Mouse (Mus musculus): ENCODE measurements around the gene Fgfr2. TPM values are rescaled to one million over a fixed set of nuclear protein-coding genes. Genes with fewer than 3 reads are reported as not detected.

Fgfr2 gene
- polyA plus RNA-seq, 1 experiment from 2014 or later: 104 TPM

DNA sequence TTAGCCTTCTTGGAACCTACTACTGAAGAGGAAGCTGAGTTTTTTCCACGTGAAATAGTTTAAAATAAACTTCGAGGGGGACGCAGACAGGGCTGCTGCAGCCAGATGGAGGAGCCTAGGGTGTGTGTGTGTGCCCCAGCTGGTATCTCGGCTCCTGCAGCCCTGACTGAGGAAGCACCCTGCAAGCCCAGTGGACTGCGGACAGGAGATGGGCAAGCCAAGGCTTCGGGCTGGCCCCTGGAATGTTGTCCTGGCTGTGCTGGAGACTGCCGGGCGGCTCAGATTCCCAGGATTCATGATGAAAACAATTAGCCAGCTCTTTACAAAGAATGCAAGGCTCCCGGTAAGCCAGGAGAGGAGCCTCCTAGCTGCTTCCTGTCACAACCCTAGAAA is 465.1 kb downstream of the Fgfr2 start:
- 10% methylated on average over 9 of the region's 9 CpGs for WGBS
- ATAC-seq (ENCODE audit: insufficient read depth, low FRiP score, low read depth): no peak
- Histone ChIP-seq H3K27me3 (replicated peaks) (no peaks in the 10 kb centered on the region), H3K4me2 (0 out of 2 replicates have a peak overlapping the region, but pooled peaks have one; percentile 19), H3K9me3 (no peaks in the 10 kb centered on the region), H3K4me3 (replicated peaks) (no peak overlapping the region), H3K4me1 (peaks cover 43% of the 10 kb centered on the region), H3K36me3 (no peaks in the 10 kb centered on the region), H3K27ac (peak overlapping the region; percentile 66), H3K9ac (no peak overlapping the region)

DNA sequence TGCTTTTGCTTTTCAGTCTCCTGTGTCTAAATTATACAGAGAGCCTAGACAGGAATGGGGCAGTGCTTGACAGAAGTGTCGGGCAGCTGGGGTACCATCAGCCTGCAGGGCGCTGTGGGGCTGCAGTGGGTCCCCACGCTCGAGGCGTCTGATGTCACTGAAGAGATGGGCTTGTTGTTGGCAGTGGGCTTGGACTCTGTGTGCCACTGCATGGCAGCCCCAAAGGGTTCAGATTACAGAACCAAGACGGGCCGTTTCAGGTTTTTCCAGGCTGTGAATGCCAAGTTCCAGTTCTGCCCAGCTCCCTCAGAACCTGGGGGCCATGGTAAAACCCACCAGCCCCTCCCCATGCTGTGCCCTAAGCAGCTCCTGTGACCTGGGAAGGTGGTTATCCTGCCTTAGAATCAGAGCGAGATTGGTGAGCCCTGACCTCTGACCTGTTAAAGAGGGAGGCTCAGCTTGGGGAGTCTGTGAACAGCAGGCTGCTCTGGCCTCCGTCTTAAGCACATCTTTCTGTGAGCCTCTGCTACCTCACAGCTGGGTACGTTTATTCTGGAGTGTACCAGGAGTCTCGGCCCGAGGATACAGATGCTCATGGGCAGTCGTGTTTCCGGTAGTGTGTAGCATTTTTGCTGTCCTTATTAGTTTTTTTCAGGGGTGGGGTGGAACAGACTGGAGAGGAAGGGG is 465.6 kb downstream of the Fgfr2 start:
- no peaks in the 10 kb centered on the region for H3K27me3 ChIP-seq (replicated peaks)
- H3K4me3 ChIP-seq (replicated peaks): no peak overlapping the region
- peak overlapping the region; percentile 2; the same call in 1 of the 2 replicates for H3K27ac ChIP-seq
- peaks cover 43% of the 10 kb centered on the region for H3K4me1 ChIP-seq
- no peak overlapping the region for H3K4me2 ChIP-seq
- H3K9ac ChIP-seq: no peak overlapping the region
- ATAC-seq (ENCODE audit: insufficient read depth, low FRiP score, low read depth): no peak
- H3K36me3 ChIP-seq: no peaks in the 10 kb centered on the region
- 46% methylated on average over 14 of the region's 14 CpGs for WGBS
- no peaks in the 10 kb centered on the region for H3K9me3 ChIP-seq

DNA sequence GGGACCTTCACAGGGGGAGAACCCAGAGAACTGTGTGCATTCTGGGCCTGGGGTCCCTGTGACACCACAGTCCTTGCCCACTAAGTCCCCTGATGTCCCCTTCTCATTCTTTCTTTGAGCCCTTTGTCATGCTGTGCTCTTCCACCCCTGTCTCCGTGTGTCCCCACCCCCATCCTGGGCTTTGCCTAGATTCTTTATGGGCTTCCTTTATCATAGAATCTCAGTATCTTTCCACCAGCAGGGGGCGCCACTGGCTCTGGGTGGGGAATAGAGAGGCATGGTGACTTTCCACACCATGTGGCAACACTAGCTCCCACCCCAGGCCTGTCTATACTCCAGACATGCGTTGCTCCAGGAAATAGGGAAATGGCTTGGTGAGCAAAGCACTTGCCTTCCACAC is 466.6 kb downstream of the Fgfr2 start:
- Histone ChIP-seq H3K4me2 (no peak overlapping the region), H3K27ac (peak overlapping the region; percentile 63), H3K9ac (no peak overlapping the region)

DNA sequence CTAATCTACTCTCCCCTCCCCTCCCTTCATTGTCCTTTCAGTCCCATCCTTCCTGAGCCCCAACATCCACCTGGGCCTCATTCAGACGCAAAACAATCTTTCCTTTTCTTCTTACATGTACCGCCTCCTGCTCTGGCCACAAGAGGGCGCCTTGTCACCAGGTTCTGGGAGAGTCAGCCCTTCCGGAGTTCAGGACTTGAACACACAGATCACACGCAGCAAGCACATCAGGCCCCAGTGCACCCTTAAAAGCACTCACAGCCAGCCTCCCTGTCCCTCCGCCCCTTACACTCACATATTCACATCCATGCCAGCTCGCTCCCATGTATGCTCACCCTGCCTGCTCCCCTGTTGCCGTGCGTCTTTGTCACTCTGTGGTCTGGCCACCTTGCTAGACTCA is 467.1 kb downstream of the Fgfr2 start:
- WGBS: 21% methylated on average over 9 of the region's 9 CpGs
- H3K27me3 ChIP-seq (replicated peaks): no peaks in the 10 kb centered on the region
- H3K4me1 ChIP-seq: peaks cover 40% of the 10 kb centered on the region
- peak overlapping the region; percentile 63 for H3K27ac ChIP-seq
- ATAC-seq (ENCODE audit: insufficient read depth, low FRiP score, low read depth): peak; percentile 38; the same call in 1 of the 2 replicates
- 0 out of 2 replicates have a peak overlapping the region, but pooled peaks have one; percentile 23 for H3K4me2 ChIP-seq
- no peaks in the 10 kb centered on the region for H3K9me3 ChIP-seq
- no peak overlapping the region for H3K4me3 ChIP-seq (replicated peaks)
- no peaks in the 10 kb centered on the region for H3K36me3 ChIP-seq
- H3K9ac ChIP-seq: no peak overlapping the region

More for the DNA sequence above, 466.6 kb downstream of the Fgfr2 start:
- Histone ChIP-seq H3K27me3 (replicated peaks) (no peaks in the 10 kb centered on the region), H3K4me1 (peaks cover 43% of the 10 kb centered on the region), H3K9me3 (no peaks in the 10 kb centered on the region), H3K36me3 (no peaks in the 10 kb centered on the region), H3K4me3 (replicated peaks) (no peak overlapping the region)
- ATAC-seq (ENCODE audit: insufficient read depth, low FRiP score, low read depth): peak; percentile 19; the same call in 1 of the 2 replicates
- WGBS: 6% methylated on average over 3 of the region's 3 CpGs

DNA sequence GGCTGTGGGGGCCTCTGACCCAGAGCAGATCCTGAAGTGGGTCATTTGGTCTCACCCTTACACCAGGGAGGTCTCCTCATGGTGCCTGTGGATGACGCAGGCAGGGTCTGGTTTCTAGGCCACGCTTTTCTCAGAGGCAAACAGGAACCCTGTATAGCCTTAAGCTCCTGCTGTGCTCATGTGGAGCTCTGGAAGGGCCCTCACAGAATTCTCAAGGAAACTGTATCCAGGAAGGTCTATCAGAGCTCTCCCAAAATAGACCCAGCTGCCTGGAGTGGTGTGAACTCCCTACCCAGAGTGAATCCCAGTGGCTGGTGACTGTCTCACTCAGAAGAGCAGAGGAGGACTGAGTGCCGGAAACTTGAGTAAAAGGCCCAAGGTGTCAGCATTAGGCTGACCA is 468.7 kb downstream of the Fgfr2 start:
- H3K9ac ChIP-seq: no peak overlapping the region
- H3K4me3 ChIP-seq (replicated peaks): no peak overlapping the region
- 92% methylated on average over 3 of the region's 3 CpGs for whole genome bisulfite sequencing
- H3K4me2 ChIP-seq: no peak overlapping the region
- no peaks in the 10 kb centered on the region for H3K27me3 ChIP-seq (replicated peaks)
- H3K27ac ChIP-seq: no peak overlapping the region
- no peaks in the 10 kb centered on the region for H3K9me3 ChIP-seq
- ATAC-seq (ENCODE audit: insufficient read depth, low FRiP score, low read depth): no peak
- peaks cover 29% of the 10 kb centered on the region for H3K4me1 ChIP-seq
- H3K36me3 ChIP-seq: no peaks in the 10 kb centered on the region

DNA sequence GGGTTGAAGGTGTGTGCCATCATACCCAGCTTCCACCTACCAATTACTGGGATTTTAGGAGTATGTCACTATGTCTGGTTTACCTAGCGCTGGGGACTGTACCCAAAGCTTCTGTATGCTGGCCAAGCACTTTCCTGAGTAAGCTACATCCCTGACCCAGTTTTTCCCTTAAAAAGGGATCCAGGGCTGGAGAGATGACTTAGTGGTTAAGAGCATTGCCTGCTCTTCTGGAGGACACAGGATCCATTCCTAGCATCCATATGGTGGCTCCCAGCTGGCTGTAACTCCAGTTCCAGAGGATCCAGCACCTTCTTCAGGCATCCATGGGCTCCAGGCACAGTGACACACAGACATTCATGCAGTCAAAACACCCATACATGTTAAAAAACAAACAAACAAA is 476.6 kb downstream of the Fgfr2 start:
- no peaks in the 10 kb centered on the region for H3K4me1 ChIP-seq
- H3K27me3 ChIP-seq (replicated peaks): 0 out of 2 replicates have a peak, but pooled peaks cover 3% of the 10 kb centered on the region
- ATAC-seq (ENCODE audit: insufficient read depth, low FRiP score, low read depth): no peak
- no peak overlapping the region for H3K4me2 ChIP-seq
- no peak overlapping the region for H3K4me3 ChIP-seq (replicated peaks)
- H3K27ac ChIP-seq: no peak overlapping the region
- no peaks in the 10 kb centered on the region for H3K9me3 ChIP-seq
- H3K36me3 ChIP-seq: no peaks in the 10 kb centered on the region
- WGBS: 100% methylated on average over 1 of the region's 1 CpGs
- H3K9ac ChIP-seq: no peak overlapping the region

DNA sequence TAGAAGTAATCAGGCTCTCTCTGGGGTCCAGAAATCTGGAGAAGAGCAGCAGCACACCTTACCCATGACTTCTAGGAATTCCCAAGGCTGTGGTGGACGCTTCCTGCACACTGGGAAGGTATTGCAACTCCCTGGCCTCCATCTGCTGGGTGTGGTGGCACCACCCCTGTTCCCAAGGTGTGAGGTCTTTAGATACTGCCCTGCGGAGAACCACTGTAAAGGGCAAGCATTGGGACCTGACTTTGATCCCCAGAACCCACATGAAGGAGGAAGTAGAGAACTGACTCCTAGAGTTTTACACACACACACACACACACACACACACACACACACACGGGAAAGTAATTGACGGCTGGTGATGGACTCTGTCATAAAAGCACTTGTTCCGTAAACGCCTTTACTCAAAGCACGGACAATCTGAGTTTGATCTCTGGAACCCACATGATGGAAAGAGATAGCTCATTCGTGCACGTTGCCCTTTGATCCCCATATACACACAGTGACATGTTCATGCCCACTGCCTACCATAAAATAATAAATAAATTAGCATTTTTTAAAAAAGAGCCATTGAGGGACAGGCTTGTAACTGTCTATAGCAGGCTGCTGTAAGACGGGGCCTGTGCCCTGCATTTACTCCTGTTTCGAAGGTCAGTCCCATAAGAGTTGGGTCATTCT is 478.4 kb downstream of the Fgfr2 start:
- Histone ChIP-seq H3K27ac (no peak overlapping the region), H3K9ac (no peak overlapping the region), H3K27me3 (replicated peaks) (0 out of 2 replicates have a peak, but pooled peaks cover 3% of the 10 kb centered on the region), H3K4me3 (replicated peaks) (no peak overlapping the region), H3K4me1 (no peaks in the 10 kb centered on the region), H3K36me3 (no peaks in the 10 kb centered on the region), H3K9me3 (no peaks in the 10 kb centered on the region), H3K4me2 (no peak overlapping the region)
- peak; percentile 45; the same call in 1 of the 2 replicates for ATAC-seq (ENCODE audit: insufficient read depth, low FRiP score, low read depth)
- 72% methylated on average over 11 of the region's 11 CpGs for WGBS

DNA sequence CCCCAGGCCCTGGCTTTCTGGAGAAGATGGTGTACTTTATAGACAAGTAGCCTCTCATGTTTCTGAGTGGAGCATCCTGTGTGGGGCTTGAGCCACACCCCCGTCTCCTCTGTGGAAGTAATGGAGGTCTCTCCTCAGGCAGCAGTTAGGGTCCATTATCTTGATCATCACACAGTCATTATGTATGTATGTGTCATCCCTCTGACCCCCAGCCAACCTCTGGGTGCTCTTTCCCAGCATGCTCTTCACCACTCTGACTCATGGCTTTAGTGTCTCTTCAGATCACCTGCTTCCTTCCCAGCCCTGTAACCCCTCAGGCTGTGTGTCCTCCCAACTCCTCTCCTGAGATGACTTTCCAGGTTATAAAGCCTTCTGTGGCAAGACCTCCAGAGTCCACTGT is 481.5 kb downstream of the Fgfr2 start:
- WGBS: 76% methylated on average over 1 of the region's 1 CpGs
- ATAC-seq (ENCODE audit: insufficient read depth, low FRiP score, low read depth): no peak
- Histone ChIP-seq H3K9ac (no peak overlapping the region), H3K27me3 (replicated peaks) (0 out of 2 replicates have a peak, but pooled peaks cover 6% of the 10 kb centered on the region), H3K36me3 (no peaks in the 10 kb centered on the region), H3K4me1 (no peaks in the 10 kb centered on the region; the same call in 1 of the 2 replicates), H3K27ac (no peak overlapping the region), H3K9me3 (no peaks in the 10 kb centered on the region), H3K4me2 (no peak overlapping the region), H3K4me3 (replicated peaks) (no peak overlapping the region)

DNA sequence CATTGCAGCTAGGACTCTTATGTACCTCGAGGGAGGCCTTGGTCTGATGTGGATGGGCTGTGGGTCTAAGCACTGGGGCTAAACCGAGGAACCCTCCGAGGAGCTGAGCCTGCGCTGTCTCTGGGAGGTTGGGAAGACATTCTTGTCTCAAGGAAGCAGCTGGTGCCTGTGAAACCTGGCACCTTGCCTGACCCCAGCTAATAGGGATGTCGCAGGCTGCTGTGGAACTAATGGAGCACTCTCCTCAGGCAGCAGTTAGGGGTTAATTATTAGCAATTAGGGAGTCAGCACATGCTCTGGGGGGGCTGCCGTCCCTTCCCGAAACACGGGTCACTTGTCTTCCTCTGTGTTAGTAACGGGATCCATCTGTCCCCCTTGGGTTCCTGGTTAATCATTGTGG is 482.2 kb downstream of the Fgfr2 start:
- Histone ChIP-seq H3K27me3 (replicated peaks) (0 out of 2 replicates have a peak, but pooled peaks cover 6% of the 10 kb centered on the region), H3K9ac (no peak overlapping the region), H3K36me3 (no peaks in the 10 kb centered on the region), H3K4me2 (no peak overlapping the region), H3K4me3 (replicated peaks) (no peak overlapping the region), H3K9me3 (no peaks in the 10 kb centered on the region), H3K27ac (no peak overlapping the region), H3K4me1 (no peaks in the 10 kb centered on the region; the same call in 1 of the 2 replicates)
- 30% methylated on average over 9 of the region's 9 CpGs for WGBS
- no peak for ATAC-seq (ENCODE audit: insufficient read depth, low FRiP score, low read depth)

DNA sequence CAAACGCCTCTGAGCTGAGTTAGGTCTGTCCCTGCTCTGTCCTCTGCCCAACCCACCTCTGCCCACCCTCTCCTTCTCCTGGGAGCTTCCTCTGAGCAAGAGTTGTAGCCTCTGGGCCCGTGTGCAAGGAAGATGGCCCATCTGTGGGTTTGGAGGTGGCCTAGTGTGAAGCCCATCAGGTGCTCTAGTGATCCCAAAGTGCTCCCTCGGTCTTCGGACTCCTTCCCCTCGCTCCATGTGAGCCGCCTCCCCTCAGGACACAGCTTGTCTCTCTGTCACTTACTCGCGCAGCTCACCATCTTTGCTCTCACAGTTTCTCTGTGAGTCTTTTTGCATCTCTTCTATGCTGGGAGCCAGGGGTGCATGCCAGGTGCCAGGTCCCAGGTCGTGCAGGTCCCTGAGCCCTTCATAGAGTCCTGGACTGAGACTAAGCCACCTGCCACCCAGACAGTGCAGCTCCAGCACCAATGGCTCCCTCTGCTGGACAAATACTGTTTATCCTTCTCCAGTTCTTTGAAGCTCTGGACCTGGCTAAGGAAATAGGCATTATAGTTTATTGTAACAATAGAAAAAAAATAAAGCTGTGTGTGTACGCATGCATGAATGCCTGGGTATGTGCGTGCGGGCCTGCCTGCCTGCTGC is 484.6 kb downstream of the Fgfr2 start:
- Histone ChIP-seq H3K9me3 (no peaks in the 10 kb centered on the region), H3K9ac (no peak overlapping the region), H3K4me3 (replicated peaks) (no peak overlapping the region), H3K4me1 (no peaks in the 10 kb centered on the region; the same call in 1 of the 2 replicates), H3K36me3 (no peaks in the 10 kb centered on the region), H3K4me2 (no peak overlapping the region), H3K27me3 (replicated peaks) (0 out of 2 replicates have a peak, but pooled peaks cover 6% of the 10 kb centered on the region), H3K27ac (no peak overlapping the region)
- WGBS: 63% methylated on average over 12 of the region's 12 CpGs
- ATAC-seq (ENCODE audit: insufficient read depth, low FRiP score, low read depth): peak; percentile 70; the same call in 1 of the 2 replicates

DNA sequence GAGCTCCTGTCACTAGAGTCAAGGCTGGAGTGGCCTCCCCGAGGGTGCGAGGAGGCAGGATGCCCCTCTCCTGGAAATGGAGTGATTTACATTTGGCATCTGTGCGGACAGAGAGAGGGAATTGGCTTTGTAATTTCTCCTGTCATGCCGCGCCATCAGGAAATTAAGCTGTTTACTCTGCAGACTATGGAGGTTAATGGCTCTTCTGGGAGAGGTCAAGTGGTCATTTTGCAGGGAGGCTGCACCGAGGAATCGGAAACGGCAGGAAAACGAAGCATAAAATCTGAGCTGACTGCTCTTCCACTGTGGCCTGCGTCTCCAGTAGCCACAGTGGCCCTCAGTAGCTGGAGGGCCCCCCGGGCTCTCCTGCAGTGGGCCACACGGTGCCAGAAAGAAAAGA is 485.9 kb downstream of the Fgfr2 start:
- H3K9me3 ChIP-seq: no peaks in the 10 kb centered on the region
- 28% methylated on average over 12 of the region's 12 CpGs for WGBS
- no peak overlapping the region for H3K27ac ChIP-seq
- ATAC-seq (ENCODE audit: insufficient read depth, low FRiP score, low read depth): no peak
- no peak overlapping the region for H3K4me3 ChIP-seq (replicated peaks)
- 0 out of 2 replicates have a peak, but pooled peaks cover 6% of the 10 kb centered on the region for H3K27me3 ChIP-seq (replicated peaks)
- no peaks in the 10 kb centered on the region; the same call in 1 of the 2 replicates for H3K4me1 ChIP-seq
- H3K9ac ChIP-seq: no peak overlapping the region
- no peaks in the 10 kb centered on the region for H3K36me3 ChIP-seq
- H3K4me2 ChIP-seq: no peak overlapping the region

DNA sequence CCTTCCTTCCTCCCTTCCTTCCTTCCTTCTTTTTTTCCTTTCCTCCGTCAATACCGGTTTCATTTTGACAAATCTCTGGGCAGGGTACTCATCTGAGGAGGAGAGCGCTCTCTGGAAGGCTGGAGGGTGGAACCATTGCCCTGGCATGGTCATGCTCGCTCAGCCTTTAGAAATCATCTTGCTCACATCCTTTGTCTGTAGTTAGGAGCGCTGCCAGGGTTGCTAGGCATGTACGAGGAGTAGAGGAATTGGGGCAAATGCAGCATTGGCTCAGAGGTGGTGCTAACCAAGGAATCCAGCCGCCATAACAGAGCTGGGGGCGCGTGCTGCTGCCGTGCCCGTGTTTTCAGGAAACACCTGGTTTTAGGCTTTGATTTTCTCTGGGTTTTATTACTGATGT is 491.8 kb downstream of the Fgfr2 start:
- Histone ChIP-seq H3K4me1 (no peaks in the 10 kb centered on the region), H3K4me3 (replicated peaks) (no peak overlapping the region), H3K27me3 (replicated peaks) (no peaks in the 10 kb centered on the region), H3K36me3 (no peaks in the 10 kb centered on the region), H3K4me2 (no peak overlapping the region), H3K27ac (no peak overlapping the region), H3K9ac (no peak overlapping the region), H3K9me3 (no peaks in the 10 kb centered on the region)
- no peak for ATAC-seq (ENCODE audit: insufficient read depth, low FRiP score, low read depth)
- WGBS: 81% methylated on average over 11 of the region's 11 CpGs
